Comparison of ENCODE assay signal across 8 mouse cellular contexts in the genomic region with DNA sequence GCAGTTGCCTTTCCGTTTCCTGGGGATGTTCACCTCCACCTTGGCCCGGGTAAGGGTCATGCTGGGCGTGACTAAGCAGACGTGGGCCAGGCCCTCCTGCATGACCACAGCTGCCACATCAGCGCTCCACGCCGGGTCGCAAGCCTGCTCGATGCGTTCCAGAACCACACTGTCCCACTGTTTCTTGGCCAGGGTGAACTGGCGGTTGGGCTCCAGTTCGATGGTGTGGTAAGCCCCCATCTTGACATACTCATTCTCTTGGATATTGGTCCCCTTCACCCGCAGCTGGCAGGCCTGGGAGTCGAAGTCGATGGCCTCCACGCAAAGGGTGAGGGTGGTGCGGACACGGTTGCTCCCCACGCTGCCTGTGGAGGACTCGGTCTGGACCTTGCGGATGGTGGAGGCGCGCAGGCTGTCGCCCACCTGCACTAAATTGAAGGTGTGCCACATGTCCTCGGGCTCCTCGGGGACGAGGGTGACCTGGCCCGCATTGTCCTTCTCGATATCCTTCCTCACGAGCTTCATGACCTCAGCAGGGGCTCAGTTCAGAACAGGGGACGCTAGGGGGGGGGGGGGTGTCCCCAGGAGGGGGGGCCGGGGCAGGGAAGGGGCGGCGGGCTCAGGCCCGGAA. TPM values are rescaled to one million over a fixed set of nuclear protein-coding genes. Genes with fewer than 3 reads are reported as not detected.
A peak's percentile ranks its signal among the peaks of the same experiment; 100 is the strongest.
DNase-seq lines count a peak whose midpoint lies in the region; ATAC-seq lines count a peak whose summit lies in the region.

No protein-coding gene starts in this region.

- peak overlapping the region; percentile 91 for H3K4me2 ChIP-seq in embryonic facial prominence, embryonic 15.5 days (replicated peaks)
- peak overlapping the region; percentile 97 for H3K4me2 ChIP-seq in heart, embryonic 14.5 days (ENCODE audit: low read length)
- H3K4me2 ChIP-seq in kidney, embryonic 15.5 days = peak overlapping the region; percentile 91
- peak overlapping the region; percentile 97 for H3K4me2 ChIP-seq in liver, embryonic 13.5 days
- H3K4me2 ChIP-seq in neural tube, embryonic 13.5 days = peak overlapping the region; percentile 98

- 8% methylated on average over 34 of the region's 35 CpGs for WGBS in embryonic facial prominence, embryonic 15.5 days
- 2% methylated on average over 35 of the region's 35 CpGs for WGBS in heart, embryonic 14.5 days
- WGBS in kidney, embryonic 15.5 days = 5% methylated on average over 34 of the region's 35 CpGs
- 1% methylated on average over 33 of the region's 35 CpGs for WGBS in liver, embryonic 13.5 days (ENCODE audit: insufficient replicate concordance)
- WGBS in neural tube, embryonic 13.5 days = 6% methylated on average over 30 of the region's 35 CpGs

- H3K27ac ChIP-seq in embryonic facial prominence, embryonic 15.5 days (replicated peaks) = peak overlapping the region; percentile 94; the same call in 1 of the 2 replicates
- H3K27ac ChIP-seq in heart, embryonic 14.5 days (replicated peaks in 1 of 2; ENCODE audit: control insufficient read depth in 1 of 2, insufficient read depth in 1 of 2, low read depth in 2 of 2, low read length in 2 of 2) = peak overlapping the region; percentile 98 to 99
- peak overlapping the region; percentile 96 for H3K27ac ChIP-seq in kidney, embryonic 15.5 days
- peak overlapping the region; percentile 99 for H3K27ac ChIP-seq in liver, embryonic 13.5 days
- peak overlapping the region; percentile 13; the same call in 1 of the 2 replicates for H3K27ac ChIP-seq in neural tube, embryonic 13.5 days (replicated peaks)

- H3K36me3 ChIP-seq in embryonic facial prominence, embryonic 15.5 days = peaks cover 19% of the 10 kb centered on the region
- H3K36me3 ChIP-seq in heart, embryonic 14.5 days (ENCODE audit: control insufficient read depth, insufficient read depth, low read length) = peaks cover 31% of the 10 kb centered on the region
- peaks cover 30% of the 10 kb centered on the region for H3K36me3 ChIP-seq in kidney, embryonic 15.5 days
- peaks cover 31% of the 10 kb centered on the region for H3K36me3 ChIP-seq in liver, embryonic 13.5 days
- H3K36me3 ChIP-seq in neural tube, embryonic 13.5 days = peaks cover 23% of the 10 kb centered on the region

- peak overlapping the region; percentile 65 for H3K4me3 ChIP-seq in embryonic facial prominence, embryonic 15.5 days (replicated peaks)
- H3K4me3 ChIP-seq in heart, embryonic 14.5 days (ENCODE audit: control insufficient read depth in 1 of 2, insufficient read depth in 1 of 2, low read depth in 1 of 2, low read length in 2 of 2) = peak overlapping the region; percentile 57 to 73
- H3K4me3 ChIP-seq in kidney, embryonic 15.5 days (replicated peaks) = peak overlapping the region; percentile 71
- H3K4me3 ChIP-seq in liver, embryonic 13.5 days (replicated peaks) = peak overlapping the region; percentile 84
- peak overlapping the region; percentile 74 for H3K4me3 ChIP-seq in neural tube, embryonic 13.5 days

- DNase-seq in ES-CJ7 (ENCODE audit: low read depth, low spot score) = peak; percentile 14
- peak; percentile 40 to 58 for DNase-seq in adrenal gland, postnatal 36 days
- DNase-seq in liver, embryonic 13.5 days = peak; percentile 52
- peak; percentile 55 for DNase-seq in thymus, postnatal 4 days

- H3K9me3 ChIP-seq in embryonic facial prominence, embryonic 15.5 days (replicated peaks) = no peaks in the 10 kb centered on the region
- H3K9me3 ChIP-seq in heart, embryonic 14.5 days (ENCODE audit: control insufficient read depth, low read length) = no peaks in the 10 kb centered on the region
- no peaks in the 10 kb centered on the region for H3K9me3 ChIP-seq in kidney, embryonic 15.5 days (replicated peaks)
- H3K9me3 ChIP-seq in liver, embryonic 13.5 days (replicated peaks) = no peaks in the 10 kb centered on the region
- no peaks in the 10 kb centered on the region for H3K9me3 ChIP-seq in neural tube, embryonic 13.5 days

- H3K4me1 ChIP-seq in embryonic facial prominence, embryonic 15.5 days = peaks cover 12% of the 10 kb centered on the region
- H3K4me1 ChIP-seq in heart, embryonic 14.5 days (ENCODE audit: control insufficient read depth in 2 of 2, insufficient read depth in 2 of 2, low read length in 2 of 2) = peaks cover 13 to 39% of the 10 kb centered on the region in 2 experiments
- H3K4me1 ChIP-seq in kidney, embryonic 15.5 days = peaks cover 37% of the 10 kb centered on the region
- H3K4me1 ChIP-seq in liver, embryonic 13.5 days (replicated peaks) = peaks cover 47% of the 10 kb centered on the region
- H3K4me1 ChIP-seq in neural tube, embryonic 13.5 days (replicated peaks) = peaks cover 35% of the 10 kb centered on the region

- peak overlapping the region; percentile 69 for H3K9ac ChIP-seq in embryonic facial prominence, embryonic 15.5 days
- peak overlapping the region; percentile 90 for H3K9ac ChIP-seq in heart, embryonic 14.5 days (ENCODE audit: low read length)
- H3K9ac ChIP-seq in kidney, embryonic 15.5 days = peak overlapping the region; percentile 67
- peak overlapping the region; percentile 95 for H3K9ac ChIP-seq in liver, embryonic 13.5 days
- H3K9ac ChIP-seq in neural tube, embryonic 13.5 days = peak overlapping the region; percentile 84

- no peaks in the 10 kb centered on the region for H3K27me3 ChIP-seq in embryonic facial prominence, embryonic 15.5 days
- H3K27me3 ChIP-seq in heart, embryonic 14.5 days (ENCODE audit: control insufficient read depth, insufficient read depth, low read length) = no peaks in the 10 kb centered on the region
- H3K27me3 ChIP-seq in kidney, embryonic 15.5 days = no peaks in the 10 kb centered on the region
- no peaks in the 10 kb centered on the region for H3K27me3 ChIP-seq in liver, embryonic 13.5 days
- H3K27me3 ChIP-seq in neural tube, embryonic 13.5 days = no peaks in the 10 kb centered on the region

- ATAC-seq in embryonic facial prominence, embryonic 15.5 days (ENCODE audit: insufficient number of reproducible peaks, low FRiP score, low TSS enrichment, low read depth) = peak; percentile 34
- ATAC-seq in heart, embryonic 14.5 days (ENCODE audit: insufficient number of reproducible peaks, insufficient read depth, low FRiP score, low read depth) = peak; percentile 32
- peak; percentile 48 for ATAC-seq in kidney, embryonic 15.5 days (replicated peaks; ENCODE audit: low FRiP score)
- ATAC-seq in liver, embryonic 13.5 days (ENCODE audit: low read depth) = peak; percentile 52
- ATAC-seq in neural tube, embryonic 13.5 days (ENCODE audit: low read depth) = peak; percentile 85

RNA-seq across cellular contexts. Expression of gene Pelo, which starts 0.5 kb away (rescaled TPM):
- total RNA-seq in adrenal gland, postnatal 36 days (2021) = 10 to 100 TPM; 28.3 to 31.6 TPM
- polyA plus RNA-seq in embryonic facial prominence, embryonic 15.5 days (2015; fragmentation: Nextera tagmentation; extraction: Ambion mirVana) = 5.6 and 6.8 TPM in 2 replicates
- polyA plus RNA-seq in heart, embryonic 14.5 days (2014; fragmentation: Nextera tagmentation; extraction: Ambion mirVana) = 6.8 and 7.3 TPM in 2 replicates
- 5.7 and 6.5 TPM in 2 replicates for polyA plus RNA-seq in kidney, embryonic 15.5 days (2015; fragmentation: Nextera tagmentation; extraction: Ambion mirVana)
- polyA plus RNA-seq in liver, embryonic 13.5 days (2015; fragmentation: Nextera tagmentation; extraction: Ambion mirVana) = 4.3 and 5.1 TPM in 2 replicates
- 4.2 and 4.5 TPM in 2 replicates for polyA plus RNA-seq in neural tube, embryonic 13.5 days (2015; fragmentation: Nextera tagmentation; extraction: Ambion mirVana)

RNA-seq across cellular contexts. Expression of gene Gm49395, which starts 12.2 kb away (rescaled TPM):
- 10 to 100 TPM in 1 of 2 experiments, 1 to 10 TPM in 1; 9.9 to 12.9 TPM for total RNA-seq in adrenal gland, postnatal 36 days (2021)
- polyA plus RNA-seq in embryonic facial prominence, embryonic 15.5 days (2015; fragmentation: Nextera tagmentation; extraction: Ambion mirVana) = 3.4 and 5.0 TPM in 2 replicates
- 8.4 and 11.1 TPM in 2 replicates for polyA plus RNA-seq in heart, embryonic 14.5 days (2014; fragmentation: Nextera tagmentation; extraction: Ambion mirVana)
- polyA plus RNA-seq in kidney, embryonic 15.5 days (2015; fragmentation: Nextera tagmentation; extraction: Ambion mirVana) = 7.0 and 9.2 TPM in 2 replicates
- 2.9 and 3.4 TPM in 2 replicates for polyA plus RNA-seq in liver, embryonic 13.5 days (2015; fragmentation: Nextera tagmentation; extraction: Ambion mirVana)
- polyA plus RNA-seq in neural tube, embryonic 13.5 days (2015; fragmentation: Nextera tagmentation; extraction: Ambion mirVana) = 2.6 TPM in 2 replicates

RNA-seq across cellular contexts. Expression of gene Itga1, which starts 12.3 kb away (rescaled TPM):
- total RNA-seq in adrenal gland, postnatal 36 days (2021) = 10 to 100 TPM; 30.2 to 31.9 TPM
- polyA plus RNA-seq in embryonic facial prominence, embryonic 15.5 days (2015; fragmentation: Nextera tagmentation; extraction: Ambion mirVana) = 8.1 TPM in 2 replicates
- 32.6 and 32.9 TPM in 2 replicates for polyA plus RNA-seq in heart, embryonic 14.5 days (2014; fragmentation: Nextera tagmentation; extraction: Ambion mirVana)
- 23.0 and 26.8 TPM in 2 replicates for polyA plus RNA-seq in kidney, embryonic 15.5 days (2015; fragmentation: Nextera tagmentation; extraction: Ambion mirVana)
- polyA plus RNA-seq in liver, embryonic 13.5 days (2015; fragmentation: Nextera tagmentation; extraction: Ambion mirVana) = 2.6 and 3.1 TPM in 2 replicates
- polyA plus RNA-seq in neural tube, embryonic 13.5 days (2015; fragmentation: Nextera tagmentation; extraction: Ambion mirVana) = 8.4 and 8.8 TPM in 2 replicates

Comparison
In these comparisons a context has a peak if more than half of its experiments do, and no peak if none do; other contexts are left out.
1. Peak in every context shown above with its lines: DNase-seq, ATAC-seq, H3K4me3 ChIP-seq and H3K27ac ChIP-seq.
2. ATAC-seq: peak in every context shown above with its lines; median percentile 85 in neural tube, embryonic 13.5 days; 52 in liver, embryonic 13.5 days; 48 in kidney, embryonic 15.5 days; 34 in embryonic facial prominence, embryonic 15.5 days; 32 in heart, embryonic 14.5 days.
3. H3K27ac ChIP-seq: peak in every context shown above with its lines; median percentile 99 in liver, embryonic 13.5 days; 98 in heart, embryonic 14.5 days; 96 in kidney, embryonic 15.5 days; 94 in embryonic facial prominence, embryonic 15.5 days; 13 in neural tube, embryonic 13.5 days.